Mouse (Mus musculus) cerebellum, adult 2 months (tissue): ENCODE results near the gene Scd2. TPM values are rescaled to one million over a fixed set of nuclear protein-coding genes. Genes with fewer than 3 reads are reported as not detected.
"Not testable (repeated sequence)": the region's sequence is repeated elsewhere in the genome, so short reads cannot be mapped to it uniquely, and the experiment has no call there.

Source experiments
- DNase-seq, 2 experiments: peaks; one replicate each; pipeline ENCODE4 v3.0.0; 2021
- H3K27ac ChIP-seq: fragments of 200-500 bp; 2 replicates; pipeline ENCODE4 v1.5.1; 2012; ENCODE audit warnings: low read length, control low read depth, inconsistent platforms; ENCODE audit not compliant: insufficient read depth
- H3K27me3 ChIP-seq: fragments of 200-500 bp; 2 replicates; pipeline ENCODE4 v1.6.1; 2012; ENCODE audit warnings: inconsistent platforms, mild to moderate bottlenecking, low read length, moderate library complexity; ENCODE audit not compliant: control insufficient read depth, insufficient read depth
- H3K4me1 ChIP-seq: fragments of 200-500 bp; 2 replicates; pipeline ENCODE4 v1.6.1; 2011; ENCODE audit warnings: low read length; ENCODE audit not compliant: control insufficient read depth, insufficient read depth
- H3K4me3 ChIP-seq: fragments of 200-500 bp; replicated peaks from 2 replicates; pipeline ENCODE3; 2011; ENCODE audit warnings: mild to moderate bottlenecking, low read depth, low read length, control low read depth; ENCODE audit not compliant: insufficient read depth
- CTCF ChIP-seq: fragments of 200-500 bp; IDR thresholded peaks from 2 replicates; pipeline ENCODE4 v1.5.1; 2011; ENCODE audit warnings: low read depth, mild to moderate bottlenecking, control low read depth, low read length, moderate library complexity, borderline replicate concordance; ENCODE audit not compliant: insufficient read depth
- POLR2A ChIP-seq: fragments of 200-500 bp; IDR thresholded peaks from 2 replicates; pipeline ENCODE4 v1.6.1; 2011; ENCODE audit warnings: low read length, control low read depth, borderline replicate concordance; ENCODE audit not compliant: insufficient read depth
- WGBS: fragments of 180-500 bp; shearing (Covaris S2); methylation state at CpG from one replicate; pipeline ENCODE4 v1.1.7; 2018; 5-methylcytosine and 5-hydroxymethylcytosine counted together
- polyA plus RNA-seq: library from polyadenylated mRNA; depleted of rRNA; stranded (reverse); fragments of >200 nt; gene quantifications from 2 replicates; pipeline ENCODE4 v1.2.3, GENCODE M21; 2012

Scd2 gene
- polyA plus RNA-seq, 1 experiment, result 743 TPM

DNA sequence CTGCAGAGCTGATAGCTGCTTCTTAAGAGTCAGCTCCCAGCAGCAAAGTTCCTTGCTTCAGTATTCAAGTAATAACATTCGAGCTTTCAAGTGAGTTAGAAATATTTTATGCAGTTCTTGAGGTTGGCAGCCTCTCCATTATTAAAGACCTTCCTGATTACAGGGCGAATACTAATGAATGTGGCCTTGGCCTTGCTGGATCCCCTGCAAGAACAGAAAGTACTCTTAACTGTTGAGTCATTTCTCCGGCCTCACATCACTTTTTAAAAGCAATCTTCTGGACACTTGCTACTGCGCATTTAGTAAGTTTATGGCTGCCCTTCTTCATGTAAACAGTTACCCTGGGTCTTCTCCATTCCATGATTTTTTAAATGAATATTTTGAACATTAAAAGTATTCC lies 27.7 kb downstream of the Scd2 start:
- TF ChIP-seq POLR2A (no peak), CTCF (no peak)
- no peak overlapping the region for H3K27ac ChIP-seq
- no peaks in the 10 kb centered on the region for H3K4me1 ChIP-seq
- WGBS, result 75% methylated on average over 4 of the region's 4 CpGs
- H3K27me3 ChIP-seq, result no peaks in the 10 kb centered on the region
- DNase-seq, result no peak
- H3K4me3 ChIP-seq, result no peak overlapping the region

DNA sequence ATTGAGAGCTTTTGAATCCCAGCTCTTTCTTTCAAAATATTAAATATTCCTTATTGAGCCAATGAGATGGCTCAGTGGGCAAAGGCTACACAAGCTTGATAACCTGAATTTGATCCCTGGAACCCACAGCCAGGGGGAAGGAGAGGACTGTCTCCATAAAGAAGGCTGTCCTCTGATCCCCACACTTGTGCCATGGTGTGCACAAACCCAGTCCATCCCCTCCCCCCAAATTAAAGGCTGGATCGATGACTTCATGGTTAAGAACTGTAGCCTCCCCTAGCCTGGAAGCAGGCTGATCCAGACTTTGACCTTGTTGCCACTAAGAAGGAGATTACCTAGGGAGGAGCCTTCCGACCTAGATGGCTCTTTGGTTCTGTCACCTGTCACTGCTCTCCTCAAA lies 28.2 kb downstream of the Scd2 start:
- DNase-seq, result no peak
- no peaks in the 10 kb centered on the region for H3K4me1 ChIP-seq
- H3K4me3 ChIP-seq, result no peak overlapping the region
- TF ChIP-seq POLR2A (no peak), CTCF (no peak)
- WGBS, result 83% methylated on average over 2 of the region's 2 CpGs
- no peaks in the 10 kb centered on the region for H3K27me3 ChIP-seq
- H3K27ac ChIP-seq, result no peak overlapping the region

DNA sequence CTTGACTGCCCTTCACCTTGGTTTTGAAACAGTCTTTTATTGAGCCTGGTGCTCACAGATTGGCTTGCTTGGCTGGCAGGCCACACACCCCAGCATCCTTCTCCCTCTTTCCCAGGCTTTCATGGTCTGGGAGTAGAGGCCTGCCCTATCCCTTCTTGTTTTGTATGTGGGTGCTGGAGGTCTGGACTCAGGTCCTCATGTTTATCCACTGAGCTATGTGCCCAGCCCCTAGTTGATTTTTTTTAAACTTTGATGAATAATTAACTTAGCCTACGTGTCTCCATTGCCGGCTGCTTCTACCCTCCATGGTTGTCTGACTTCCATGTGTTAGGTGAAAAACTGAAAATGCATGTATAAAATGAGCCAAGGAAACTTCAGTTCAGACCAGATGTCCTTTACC lies 36.1 kb downstream of the Scd2 start:
- no peak for DNase-seq
- WGBS, result 97% methylated on average over 2 of the region's 2 CpGs
- TF ChIP-seq CTCF (no peak), POLR2A (no peak)
- H3K27ac ChIP-seq, result no peak overlapping the region
- H3K27me3 ChIP-seq, result no peaks in the 10 kb centered on the region
- no peak overlapping the region for H3K4me3 ChIP-seq
- peaks cover 17% of the 10 kb centered on the region for H3K4me1 ChIP-seq

DNA sequence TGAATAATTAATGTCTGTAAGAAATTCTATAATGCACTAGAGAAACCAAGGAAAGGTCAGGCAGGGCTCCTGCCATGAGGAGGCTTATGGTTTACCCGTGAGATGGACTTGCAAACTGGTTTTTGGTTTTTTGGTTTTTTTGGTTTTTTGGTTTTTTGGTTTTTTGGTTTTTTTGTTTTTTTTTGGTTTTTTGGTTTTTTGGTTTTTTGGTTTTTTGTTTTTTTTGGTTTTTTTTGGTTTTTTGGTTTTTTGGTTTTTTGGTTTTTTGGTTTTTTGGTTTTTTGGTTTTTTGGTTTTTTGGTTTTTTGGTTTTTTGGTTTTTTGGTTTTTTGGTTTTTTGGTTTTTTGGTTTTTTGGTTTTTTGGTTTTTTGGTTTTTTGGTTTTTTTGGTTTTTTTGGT lies 37.7 kb downstream of the Scd2 start:
- DNase-seq, H3K27ac ChIP-seq, H3K27me3 ChIP-seq, H3K4me3 ChIP-seq: not testable (repeated sequence)
- 98% methylated on average over 1 of the region's 1 CpGs for WGBS
- peaks cover 17% of the 10 kb centered on the region for H3K4me1 ChIP-seq

DNA sequence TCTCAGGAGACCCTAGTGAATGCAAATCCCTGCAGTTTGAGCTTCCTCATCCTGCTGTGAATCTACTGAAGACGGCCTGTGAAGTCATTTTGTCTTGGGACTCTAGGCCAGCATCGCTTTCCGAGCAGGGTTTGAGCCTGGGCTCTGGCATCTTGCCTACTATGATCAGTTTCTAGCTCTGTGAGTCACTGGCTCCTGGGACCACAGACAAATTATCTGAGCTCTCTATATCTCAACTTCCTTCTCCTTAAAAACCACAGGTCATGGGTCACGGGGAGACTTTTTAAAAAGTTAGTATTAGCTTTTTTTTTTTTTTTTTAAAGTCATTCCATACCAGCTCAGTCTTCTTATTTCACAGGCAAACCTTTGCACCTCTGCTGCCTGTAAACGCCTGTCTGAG lies 38.4 kb downstream of the Scd2 start:
- DNase-seq, result no peak
- no peak overlapping the region for H3K27ac ChIP-seq
- 59% methylated on average over 5 of the region's 5 CpGs for WGBS
- peaks cover 17% of the 10 kb centered on the region for H3K4me1 ChIP-seq
- no peak overlapping the region for H3K4me3 ChIP-seq
- no peaks in the 10 kb centered on the region for H3K27me3 ChIP-seq
- no peak for TF ChIP-seq POLR2A
- no peak for TF ChIP-seq CTCF

DNA sequence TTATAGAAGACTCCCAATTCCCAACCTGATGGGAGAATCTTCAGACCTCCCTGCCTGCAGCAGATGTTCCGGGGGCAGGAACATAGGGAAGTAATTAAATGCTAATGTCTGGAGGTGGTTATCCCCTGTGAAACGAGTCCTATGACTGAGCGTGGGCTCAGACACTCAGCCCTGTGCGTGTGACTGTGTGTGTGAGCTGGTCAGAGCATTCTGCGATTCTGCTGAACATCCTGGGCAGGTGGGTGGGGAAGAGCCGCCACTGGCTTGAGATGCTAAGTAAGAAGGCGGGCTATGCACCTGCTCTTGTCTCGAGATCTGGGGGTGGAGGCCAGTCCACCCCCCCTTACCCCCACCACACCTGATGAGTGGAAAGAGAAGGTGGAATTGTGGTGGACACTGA lies 38.9 kb downstream of the Scd2 start:
- 45% methylated on average over 8 of the region's 8 CpGs for WGBS
- no peak overlapping the region for H3K27ac ChIP-seq
- H3K4me3 ChIP-seq, result no peak overlapping the region
- TF ChIP-seq CTCF (no peak), POLR2A (no peak)
- H3K27me3 ChIP-seq, result no peaks in the 10 kb centered on the region
- no peak for DNase-seq
- peaks cover 17% of the 10 kb centered on the region for H3K4me1 ChIP-seq

DNA sequence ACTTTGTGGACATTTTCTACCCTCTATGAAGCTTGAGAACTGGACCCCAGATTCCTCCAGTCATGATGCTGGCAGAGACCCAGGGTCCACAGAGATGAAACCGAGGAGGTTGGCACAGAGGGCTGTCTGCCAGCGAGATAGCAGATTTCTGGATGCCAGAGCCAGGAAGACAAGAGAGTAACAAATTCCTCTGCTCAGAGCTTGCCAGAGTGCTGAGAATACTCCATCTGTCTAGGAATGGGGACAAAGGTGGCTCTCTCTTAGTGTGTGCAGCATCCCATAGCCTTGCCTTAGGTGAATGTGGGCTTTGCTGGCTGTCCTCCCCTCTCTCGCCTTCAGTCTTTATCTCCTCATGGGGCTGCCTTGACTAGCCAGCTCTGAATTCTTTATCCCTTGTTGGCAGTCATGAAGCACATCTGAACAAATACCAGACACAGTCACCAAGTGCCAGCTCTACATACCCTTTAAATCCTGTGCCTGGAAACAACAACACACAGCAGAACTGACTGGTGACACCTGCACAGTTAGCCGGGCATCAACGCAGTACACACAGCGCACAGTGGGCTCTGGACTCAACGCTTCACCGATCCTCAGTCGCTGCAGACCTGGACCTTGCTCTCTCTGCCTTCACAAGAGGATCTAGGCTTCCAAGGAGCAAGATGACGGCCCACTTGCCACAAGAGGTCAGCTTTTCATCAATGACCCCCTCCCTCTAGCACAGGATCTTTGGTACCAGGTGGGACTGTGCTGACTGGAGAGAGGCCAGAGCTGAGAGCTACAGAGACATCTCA lies 39.6 kb downstream of the Scd2 start, which contains the start of gene Scd4:
Gene Scd4 (plus strand): TSS at position 260 of the 791 bp plus-strand sequence.
- Histone ChIP-seq H3K27me3 (no peaks in the 10 kb centered on the region), H3K4me1 (peaks cover 17% of the 10 kb centered on the region), H3K27ac (no peak within 1 kb of the TSS), H3K4me3 (no peak within 1 kb of the TSS)
- TF ChIP-seq POLR2A (no peak), CTCF (no peak)
- WGBS, result 12% methylated on average over 10 of the region's 10 CpGs
- DNase-seq, result peak; percentile 73 to 85

DNA sequence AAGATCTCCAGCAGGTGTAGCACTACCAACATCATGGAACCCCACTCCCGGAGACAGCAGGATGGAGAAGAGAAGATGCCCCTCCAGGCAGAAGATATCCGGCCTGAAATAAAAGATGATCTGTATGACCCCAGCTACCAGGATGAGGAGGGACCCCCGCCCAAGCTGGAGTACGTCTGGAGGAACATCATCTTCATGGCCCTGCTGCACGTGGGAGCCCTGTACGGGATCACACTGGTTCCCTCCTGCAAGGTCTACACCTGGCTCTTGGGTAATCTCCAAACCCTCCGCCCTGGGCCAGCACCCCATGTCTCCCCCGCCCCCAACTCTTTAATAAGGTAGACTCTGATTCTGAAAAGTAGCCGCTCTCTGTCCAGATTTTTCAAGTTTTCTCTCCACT lies 40.5 kb downstream of the Scd2 start:
- Histone ChIP-seq H3K27me3 (no peaks in the 10 kb centered on the region), H3K4me3 (no peak overlapping the region), H3K27ac (no peak overlapping the region), H3K4me1 (peaks cover 17% of the 10 kb centered on the region)
- 73% methylated on average over 9 of the region's 9 CpGs for WGBS
- TF ChIP-seq POLR2A (no peak), CTCF (no peak)
- no peak for DNase-seq
